Mouse (Mus musculus): ENCODE measurements at regions not wholly inside any gene's neighbourhood (a gene's known extent, or its start where the extent isn't known, plus 50 kb on each side); places are given as distances from the start of the nearest gene placed in this dataset.
A peak's percentile ranks its signal among the peaks of the same experiment; 100 is the strongest.

DNA sequence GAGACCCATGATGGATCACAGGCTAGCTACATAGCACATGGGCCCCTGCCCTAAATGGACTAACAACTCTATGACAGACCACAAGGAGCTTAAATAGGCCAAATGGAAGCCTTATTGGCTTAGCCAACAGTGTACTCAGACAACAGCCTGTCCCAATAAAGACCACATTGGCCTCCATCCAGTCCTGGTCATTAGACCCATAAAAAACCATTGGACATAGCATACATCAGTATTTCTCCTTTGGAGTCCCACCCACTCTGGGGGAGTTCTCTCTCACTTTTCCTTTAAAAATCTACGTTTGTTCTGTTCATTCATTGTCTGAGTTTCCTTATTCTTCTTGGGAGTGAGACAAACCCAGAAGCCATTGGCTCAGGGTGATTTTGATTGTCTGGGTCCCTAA, 160.1 kb upstream of the Plcz1 start:
- WGBS: 65% methylated on average over 1 of the region's 1 CpGs
- Histone ChIP-seq H3K4me3 (ENCODE audit: low read depth, low read length) (no peak overlapping the region), H3K9me3 (ENCODE audit: control insufficient read depth, low read length) (no peaks in the 10 kb centered on the region), H3K36me3 (ENCODE audit: control insufficient read depth, insufficient read depth, low read length) (no peaks in the 10 kb centered on the region), H3K4me2 (ENCODE audit: low read depth) (no peak overlapping the region), H3K27ac (ENCODE audit: low read depth, low read length) (no peak overlapping the region), H3K4me1 (ENCODE audit: control insufficient read depth, insufficient read depth, low read length) (no peaks in the 10 kb centered on the region), H3K9ac (ENCODE audit: low read length) (no peak overlapping the region), H3K27me3 (ENCODE audit: control insufficient read depth, insufficient read depth, low read length) (no peaks in the 10 kb centered on the region)
- DNase-seq (ENCODE audit: low spot score) (no peak), ATAC-seq (ENCODE audit: insufficient read depth, low FRiP score, low TSS enrichment) (no peak)

DNA sequence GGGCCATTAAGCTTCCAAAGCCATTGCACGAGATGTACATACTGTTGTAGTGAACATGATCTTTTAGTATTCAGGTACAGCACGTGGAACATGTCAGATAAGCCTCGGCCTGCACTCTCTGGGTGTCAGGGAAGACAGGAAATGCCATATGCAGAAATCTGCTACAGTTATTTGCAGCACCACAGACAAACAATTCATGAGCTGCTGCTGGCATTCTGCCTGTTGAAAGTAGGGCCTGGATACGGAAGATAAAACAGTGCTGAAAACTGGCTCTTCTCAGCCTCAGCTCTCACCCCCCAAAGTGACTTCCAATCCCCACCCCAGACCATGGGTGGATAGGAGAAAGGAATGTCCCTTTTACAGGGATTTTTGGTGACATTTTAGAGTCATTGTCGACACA, 159.1 kb upstream of the Plcz1 start:
- WGBS: 85% methylated on average over 5 of the region's 5 CpGs
- no peaks in the 10 kb centered on the region for H3K9me3 ChIP-seq (ENCODE audit: control insufficient read depth, low read length)
- H3K9ac ChIP-seq (ENCODE audit: low read length): no peak overlapping the region
- ATAC-seq (ENCODE audit: insufficient read depth, low FRiP score, low TSS enrichment) (no peak), DNase-seq (ENCODE audit: low spot score) (no peak)
- H3K4me1 ChIP-seq (ENCODE audit: control insufficient read depth, insufficient read depth, low read length): no peaks in the 10 kb centered on the region
- H3K36me3 ChIP-seq (ENCODE audit: control insufficient read depth, insufficient read depth, low read length): no peaks in the 10 kb centered on the region
- H3K4me2 ChIP-seq (ENCODE audit: low read depth): no peak overlapping the region
- H3K27me3 ChIP-seq (ENCODE audit: control insufficient read depth, insufficient read depth, low read length): no peaks in the 10 kb centered on the region
- no peak overlapping the region for H3K27ac ChIP-seq (ENCODE audit: low read depth, low read length)
- no peak overlapping the region for H3K4me3 ChIP-seq (ENCODE audit: low read depth, low read length)

DNA sequence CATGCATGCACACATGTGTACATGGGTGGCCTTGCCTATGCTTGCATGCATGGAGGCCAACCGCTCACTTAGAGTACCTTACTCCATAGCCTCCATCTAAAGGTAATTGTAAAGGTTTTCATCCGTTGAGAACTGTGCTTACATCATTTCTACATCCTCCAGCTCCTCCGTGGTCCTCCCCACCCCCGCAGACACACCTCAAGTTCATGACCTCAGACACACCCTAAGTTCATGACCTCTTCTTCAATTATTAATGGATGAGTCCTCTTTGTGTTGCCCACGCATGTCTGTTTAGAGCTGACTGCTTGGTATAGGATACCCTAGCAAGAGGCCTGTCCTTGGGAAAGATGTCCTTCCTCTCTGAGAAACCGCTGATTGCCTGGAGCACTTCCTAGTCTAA, 156.8 kb upstream of the Plcz1 start:
- H3K9me3 ChIP-seq (ENCODE audit: control insufficient read depth, low read length): no peaks in the 10 kb centered on the region
- DNase-seq (ENCODE audit: low spot score): no peak
- no peak overlapping the region for H3K4me2 ChIP-seq (ENCODE audit: low read depth)
- H3K9ac ChIP-seq (ENCODE audit: low read length): no peak overlapping the region
- H3K4me3 ChIP-seq (ENCODE audit: low read depth, low read length): no peak overlapping the region
- 85% methylated on average over 6 of the region's 6 CpGs for WGBS
- H3K27ac ChIP-seq (ENCODE audit: low read depth, low read length): no peak overlapping the region
- ATAC-seq (ENCODE audit: insufficient read depth, low FRiP score, low TSS enrichment): no peak
- no peaks in the 10 kb centered on the region for H3K4me1 ChIP-seq (ENCODE audit: control insufficient read depth, insufficient read depth, low read length)
- H3K27me3 ChIP-seq (ENCODE audit: control insufficient read depth, insufficient read depth, low read length): no peaks in the 10 kb centered on the region
- no peaks in the 10 kb centered on the region for H3K36me3 ChIP-seq (ENCODE audit: control insufficient read depth, insufficient read depth, low read length)

DNA sequence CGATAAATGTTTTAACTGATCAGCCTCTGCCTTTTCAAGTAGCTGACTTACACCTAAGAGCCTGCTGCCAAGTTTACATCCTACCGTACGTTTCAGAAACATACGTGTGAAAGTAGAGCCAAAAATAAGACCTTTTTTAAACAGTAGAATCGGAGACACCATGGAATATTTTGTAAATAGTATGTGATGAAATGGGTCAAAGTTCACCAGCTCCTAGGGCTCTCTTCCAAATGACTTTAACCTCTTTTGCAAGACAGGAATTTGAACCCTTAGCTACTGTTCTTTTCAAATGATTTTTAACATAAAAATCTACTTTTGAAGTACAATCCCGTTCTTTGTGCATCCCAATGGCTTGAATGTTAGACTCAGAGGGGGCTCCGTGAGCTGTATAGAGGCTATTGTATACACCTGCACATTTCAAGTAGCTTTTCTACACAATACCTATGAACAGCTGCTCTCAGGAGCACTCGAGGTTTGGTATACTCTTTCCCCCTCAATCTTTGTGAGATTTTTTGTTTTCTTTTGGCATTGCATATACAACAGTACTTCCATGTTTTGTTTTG, 155.9 kb upstream of the Plcz1 start:
- no peaks in the 10 kb centered on the region for H3K36me3 ChIP-seq (ENCODE audit: control insufficient read depth, insufficient read depth, low read length)
- H3K27ac ChIP-seq (ENCODE audit: low read depth, low read length): no peak overlapping the region
- no peaks in the 10 kb centered on the region for H3K4me1 ChIP-seq (ENCODE audit: control insufficient read depth, insufficient read depth, low read length)
- no peak overlapping the region for H3K4me3 ChIP-seq (ENCODE audit: low read depth, low read length)
- ATAC-seq (ENCODE audit: insufficient read depth, low FRiP score, low TSS enrichment): no peak
- H3K4me2 ChIP-seq (ENCODE audit: low read depth): no peak overlapping the region
- no peaks in the 10 kb centered on the region for H3K27me3 ChIP-seq (ENCODE audit: control insufficient read depth, insufficient read depth, low read length)
- 88% methylated on average over 8 of the region's 8 CpGs for WGBS
- no peak for DNase-seq (ENCODE audit: low spot score)
- H3K9me3 ChIP-seq (ENCODE audit: control insufficient read depth, low read length): no peaks in the 10 kb centered on the region
- H3K9ac ChIP-seq (ENCODE audit: low read length): no peak overlapping the region

DNA sequence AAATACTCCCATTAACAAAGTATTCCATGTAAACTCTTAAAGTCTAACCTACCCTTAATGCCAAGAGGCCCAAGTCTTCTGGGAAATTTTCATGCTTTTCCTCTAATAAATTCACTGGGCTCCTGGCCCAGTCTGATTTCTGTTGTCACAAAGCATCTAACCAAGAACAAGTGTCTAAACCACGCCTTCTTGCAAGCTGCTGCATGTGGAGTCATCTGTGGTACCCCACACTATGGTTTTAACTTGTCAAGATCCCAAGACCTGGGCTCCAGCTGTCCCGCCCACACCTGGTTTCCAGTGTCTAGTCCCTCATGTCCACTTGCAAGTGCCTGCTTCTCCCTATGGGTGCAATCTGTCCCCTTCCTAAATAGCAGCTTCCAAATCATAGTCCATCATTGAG, 153.0 kb upstream of the Plcz1 start:
- no peaks in the 10 kb centered on the region for H3K27me3 ChIP-seq (ENCODE audit: control insufficient read depth, insufficient read depth, low read length)
- H3K4me1 ChIP-seq (ENCODE audit: control insufficient read depth, insufficient read depth, low read length): no peaks in the 10 kb centered on the region
- ATAC-seq (ENCODE audit: insufficient read depth, low FRiP score, low TSS enrichment): no peak
- no peaks in the 10 kb centered on the region for H3K36me3 ChIP-seq (ENCODE audit: control insufficient read depth, insufficient read depth, low read length)
- H3K9me3 ChIP-seq (ENCODE audit: control insufficient read depth, low read length): no peaks in the 10 kb centered on the region
- no peak overlapping the region for H3K4me2 ChIP-seq (ENCODE audit: low read depth)
- no peak for DNase-seq (ENCODE audit: low spot score)
- H3K4me3 ChIP-seq (ENCODE audit: low read depth, low read length): no peak overlapping the region
- H3K27ac ChIP-seq (ENCODE audit: low read depth, low read length): no peak overlapping the region
- H3K9ac ChIP-seq (ENCODE audit: low read length): no peak overlapping the region
- 93% methylated on average over 2 of the region's 2 CpGs for WGBS

DNA sequence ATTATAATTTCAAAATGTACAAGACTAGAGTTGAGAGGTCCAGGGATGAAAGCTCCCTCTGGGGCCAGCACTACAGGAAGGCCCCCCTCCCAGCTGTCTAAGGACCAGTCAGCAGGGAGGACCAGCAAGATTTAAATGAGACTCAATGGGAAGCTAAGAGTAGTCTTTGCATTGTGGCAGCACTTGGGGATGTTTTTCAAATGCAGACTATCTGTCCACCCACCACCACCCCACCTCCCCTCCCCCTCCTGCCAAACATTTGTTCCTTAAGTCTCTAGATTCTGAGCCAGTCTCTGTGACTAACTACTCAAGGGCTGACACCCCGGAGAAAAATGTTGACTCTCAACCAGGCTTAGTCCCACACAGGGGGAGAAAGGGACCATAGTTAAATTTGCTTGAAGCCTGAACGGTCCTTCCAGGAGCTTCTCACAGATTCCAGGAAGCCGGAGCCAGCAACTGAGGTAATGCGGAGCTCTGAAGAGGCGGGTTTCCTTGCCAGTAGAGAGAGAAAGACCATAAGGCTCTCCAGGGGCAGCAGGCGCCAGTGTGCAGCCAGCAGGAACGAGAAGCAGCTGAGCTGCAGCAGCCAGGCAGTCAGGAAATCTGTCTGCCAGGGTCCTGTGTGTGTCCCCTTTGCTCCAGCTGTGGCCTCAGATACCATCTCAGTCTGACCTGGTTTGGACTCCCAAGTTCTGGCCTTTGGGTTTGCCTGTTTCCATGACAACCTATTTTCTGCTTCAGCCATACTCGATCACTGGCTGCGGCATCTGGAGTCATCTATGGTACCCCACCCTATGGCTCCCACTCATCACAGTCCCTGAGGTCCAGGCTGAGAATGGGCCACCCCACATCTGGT, 152.1 kb upstream of the Plcz1 start:
- H3K4me2 ChIP-seq (ENCODE audit: low read depth): no peak overlapping the region
- H3K4me3 ChIP-seq (ENCODE audit: low read depth, low read length): no peak overlapping the region

DNA sequence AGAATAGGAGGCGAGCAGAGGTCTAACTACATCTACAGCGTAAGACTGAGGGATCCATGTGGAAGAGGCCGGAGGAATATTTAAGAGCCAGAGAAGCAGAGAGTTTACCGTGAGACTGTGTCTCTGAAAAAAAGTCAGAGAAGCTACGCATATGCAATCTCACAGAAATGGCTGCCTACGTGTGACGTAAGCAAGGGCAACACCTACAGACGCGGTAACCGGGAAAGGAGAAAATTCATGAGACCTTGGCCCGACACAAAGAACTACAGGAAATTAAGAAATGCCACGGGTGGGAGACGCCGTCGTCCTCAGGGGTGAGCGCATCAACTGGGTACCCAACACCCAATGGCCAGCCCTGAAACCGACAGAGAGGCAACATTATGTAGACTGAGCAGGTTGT, 151.3 kb upstream of the Plcz1 start:
- Histone ChIP-seq H3K4me2 (ENCODE audit: low read depth) (no peak overlapping the region), H3K4me1 (ENCODE audit: control insufficient read depth, insufficient read depth, low read length) (no peaks in the 10 kb centered on the region), H3K9me3 (ENCODE audit: control insufficient read depth, low read length) (no peaks in the 10 kb centered on the region), H3K27me3 (ENCODE audit: control insufficient read depth, insufficient read depth, low read length) (no peaks in the 10 kb centered on the region), H3K9ac (ENCODE audit: low read length) (no peak overlapping the region), H3K36me3 (ENCODE audit: control insufficient read depth, insufficient read depth, low read length) (no peaks in the 10 kb centered on the region), H3K4me3 (ENCODE audit: low read depth, low read length) (no peak overlapping the region), H3K27ac (ENCODE audit: low read depth, low read length) (no peak overlapping the region)
- 85% methylated on average over 17 of the region's 17 CpGs for WGBS
- ATAC-seq (ENCODE audit: insufficient read depth, low FRiP score, low TSS enrichment) (no peak), DNase-seq (ENCODE audit: low spot score) (no peak)

More for the DNA sequence above, 152.1 kb upstream of the Plcz1 start:
- no peaks in the 10 kb centered on the region for H3K36me3 ChIP-seq (ENCODE audit: control insufficient read depth, insufficient read depth, low read length)
- 32% methylated on average over 9 of the region's 9 CpGs for WGBS
- no peak overlapping the region for H3K9ac ChIP-seq (ENCODE audit: low read length)
- H3K4me1 ChIP-seq (ENCODE audit: control insufficient read depth, insufficient read depth, low read length): no peaks in the 10 kb centered on the region
- H3K9me3 ChIP-seq (ENCODE audit: control insufficient read depth, low read length): no peaks in the 10 kb centered on the region
- ATAC-seq (ENCODE audit: insufficient read depth, low FRiP score, low TSS enrichment) (no peak), DNase-seq (ENCODE audit: low spot score) (peak; percentile 25)
- H3K27ac ChIP-seq (ENCODE audit: low read depth, low read length): no peak overlapping the region
- H3K27me3 ChIP-seq (ENCODE audit: control insufficient read depth, insufficient read depth, low read length): no peaks in the 10 kb centered on the region

DNA sequence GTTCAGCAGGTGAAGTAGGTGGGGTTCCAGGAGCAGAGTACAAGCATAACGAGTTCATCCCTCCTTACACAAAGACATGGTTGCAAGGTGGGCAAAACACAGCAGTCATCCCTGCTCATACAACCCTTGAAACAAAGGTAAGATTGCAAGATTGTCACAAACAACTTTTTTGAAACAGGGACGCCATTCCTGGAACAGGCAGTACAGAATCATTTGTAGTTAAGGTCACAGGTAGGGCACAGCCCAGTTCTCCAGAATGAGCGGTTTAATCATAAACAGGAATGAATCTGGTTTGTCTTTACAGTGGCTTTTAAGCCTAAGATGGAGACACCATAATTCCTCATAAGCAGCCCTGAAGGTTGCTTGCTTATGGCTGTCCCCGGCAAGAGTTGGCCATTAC, 150.1 kb upstream of the Plcz1 start:
- H3K4me3 ChIP-seq (ENCODE audit: low read depth, low read length): no peak overlapping the region
- no peaks in the 10 kb centered on the region for H3K4me1 ChIP-seq (ENCODE audit: control insufficient read depth, insufficient read depth, low read length)
- WGBS: 88% methylated on average over 4 of the region's 4 CpGs
- H3K27me3 ChIP-seq (ENCODE audit: control insufficient read depth, insufficient read depth, low read length): no peaks in the 10 kb centered on the region
- no peak overlapping the region for H3K4me2 ChIP-seq (ENCODE audit: low read depth)
- H3K27ac ChIP-seq (ENCODE audit: low read depth, low read length): no peak overlapping the region
- no peaks in the 10 kb centered on the region for H3K9me3 ChIP-seq (ENCODE audit: control insufficient read depth, low read length)
- DNase-seq (ENCODE audit: low spot score): no peak
- ATAC-seq (ENCODE audit: insufficient read depth, low FRiP score, low TSS enrichment): no peak
- H3K36me3 ChIP-seq (ENCODE audit: control insufficient read depth, insufficient read depth, low read length): no peaks in the 10 kb centered on the region
- H3K9ac ChIP-seq (ENCODE audit: low read length): no peak overlapping the region

DNA sequence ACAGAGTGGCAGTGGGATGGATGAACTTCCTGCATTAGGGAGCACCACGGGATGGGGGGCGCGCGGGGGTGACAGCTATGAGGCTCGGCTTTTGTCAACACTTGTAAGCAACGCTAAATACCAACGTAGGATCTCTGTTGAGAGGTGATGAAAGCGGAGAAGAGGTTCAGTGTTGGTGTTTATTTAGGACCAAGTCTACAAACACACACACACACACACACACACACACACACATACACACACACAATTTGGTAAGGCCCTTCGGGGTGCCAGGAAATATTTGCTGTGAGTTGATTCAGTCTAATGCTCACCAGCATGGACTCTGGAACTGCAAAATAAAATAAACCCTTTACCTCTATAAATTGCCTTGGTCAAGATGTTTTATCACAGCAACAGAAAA, 148.3 kb upstream of the Plcz1 start:
- H3K4me1 ChIP-seq (ENCODE audit: control insufficient read depth, insufficient read depth, low read length): no peaks in the 10 kb centered on the region
- no peak overlapping the region for H3K9ac ChIP-seq (ENCODE audit: low read length)
- H3K27ac ChIP-seq (ENCODE audit: low read depth, low read length): no peak overlapping the region
- H3K4me2 ChIP-seq (ENCODE audit: low read depth): no peak overlapping the region
- no peaks in the 10 kb centered on the region for H3K9me3 ChIP-seq (ENCODE audit: control insufficient read depth, low read length)
- H3K36me3 ChIP-seq (ENCODE audit: control insufficient read depth, insufficient read depth, low read length): no peaks in the 10 kb centered on the region
- DNase-seq (ENCODE audit: low spot score) (no peak), ATAC-seq (ENCODE audit: insufficient read depth, low FRiP score, low TSS enrichment) (no peak)
- WGBS: 86% methylated on average over 9 of the region's 9 CpGs
- H3K4me3 ChIP-seq (ENCODE audit: low read depth, low read length): no peak overlapping the region
- H3K27me3 ChIP-seq (ENCODE audit: control insufficient read depth, insufficient read depth, low read length): no peaks in the 10 kb centered on the region
